In the genomic region with DNA sequence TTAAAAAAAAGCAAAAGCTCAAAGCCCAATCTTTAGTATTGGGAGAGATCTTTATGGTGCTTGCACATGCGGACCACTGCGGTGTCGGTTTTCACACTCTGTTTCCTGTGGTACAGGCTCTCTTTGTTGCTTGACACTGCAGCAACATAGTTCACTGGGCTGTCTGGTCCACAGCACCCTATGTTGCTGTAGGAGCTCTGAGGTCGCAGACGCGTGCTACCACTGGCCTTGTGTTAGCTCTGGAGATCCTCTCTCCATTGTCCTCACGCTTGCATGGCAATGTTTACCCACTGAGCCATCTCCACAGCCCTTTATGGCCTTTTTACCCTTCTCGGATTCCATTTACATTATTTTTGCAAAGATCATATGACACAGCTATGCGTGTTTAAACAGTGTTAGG, we compare ENCODE assay signal across 14 mouse cellular contexts. TPM values are rescaled to one million over a fixed set of nuclear protein-coding genes. Genes with fewer than 3 reads are reported as not detected.
DNase-seq lines count a peak whose midpoint lies in the region; ATAC-seq lines count a peak whose summit lies in the region.
"Had no signal": no experiment of that assay in that cellular context is flagged by ENCODE, and none has a peak within 500 bp of the region (broad histone marks: within the 10 kb centered on the region; RNA-seq: fewer than 3 reads in every experiment).

No protein-coding gene starts in this region.

- ATAC-seq in forebrain, embryonic 13.5 days = peak; percentile 26; the same call in 1 of the 2 replicates
- ATAC-seq in kidney, embryonic 16.5 days (ENCODE audit: low FRiP score, low TSS enrichment) = 0 out of 2 replicates have a peak, but pooled peaks have one; percentile 21
- peak; percentile 53 for ATAC-seq in midbrain, embryonic 13.5 days
- peak; percentile 35; the same call in 1 of the 2 replicates for ATAC-seq in neural tube, embryonic 14.5 days (ENCODE audit: low read depth)
- ATAC-seq: intestine, embryonic 16.5 days; liver, embryonic 12.5 days had no signal

- no peak overlapping the region for H3K4me2 ChIP-seq in forebrain, embryonic 13.5 days
- H3K4me2 ChIP-seq in kidney, embryonic 16.5 days (replicated peaks; ENCODE audit: low read depth, low read length) = no peak overlapping the region
- no peak overlapping the region for H3K4me2 ChIP-seq in midbrain, embryonic 13.5 days (replicated peaks)
- no peak overlapping the region for H3K4me2 ChIP-seq in neural tube, embryonic 14.5 days (ENCODE audit: low read depth, low read length)
- H3K4me2 ChIP-seq: embryonic facial prominence, embryonic 15.5 days; limb, embryonic 13.5 days; liver, embryonic 12.5 days; stomach, embryonic 15.5 days had no signal

- H3K9ac ChIP-seq in forebrain, embryonic 13.5 days = no peak overlapping the region
- no peak overlapping the region for H3K9ac ChIP-seq in kidney, embryonic 16.5 days (replicated peaks; ENCODE audit: low read length)
- no peak overlapping the region for H3K9ac ChIP-seq in midbrain, embryonic 13.5 days (replicated peaks)
- H3K9ac ChIP-seq in neural tube, embryonic 14.5 days (replicated peaks; ENCODE audit: low read depth, low read length) = no peak overlapping the region
- H3K9ac ChIP-seq: embryonic facial prominence, embryonic 15.5 days; limb, embryonic 13.5 days; liver, embryonic 12.5 days; stomach, embryonic 15.5 days had no signal

- no peak overlapping the region for H3K4me3 ChIP-seq in forebrain, embryonic 13.5 days
- H3K4me3 ChIP-seq in forebrain, embryonic 10.5 days = no peak overlapping the region
- no peak overlapping the region for H3K4me3 ChIP-seq in kidney, embryonic 16.5 days (ENCODE audit: low read length)
- H3K4me3 ChIP-seq in midbrain, embryonic 13.5 days (replicated peaks) = no peak overlapping the region
- no peak overlapping the region for H3K4me3 ChIP-seq in midbrain, embryonic 10.5 days
- H3K4me3 ChIP-seq in neural tube, embryonic 14.5 days (ENCODE audit: low read depth, low read length) = no peak overlapping the region
- H3K4me3 ChIP-seq: embryonic facial prominence, embryonic 15.5 days; heart, embryonic 10.5 days; limb, embryonic 13.5 days; liver, embryonic 12.5 days; stomach, embryonic 15.5 days had no signal

- no peak overlapping the region for H3K27ac ChIP-seq in forebrain, embryonic 13.5 days
- no peak overlapping the region for H3K27ac ChIP-seq in forebrain, embryonic 10.5 days
- H3K27ac ChIP-seq in kidney, embryonic 16.5 days (ENCODE audit: low read length) = no peak overlapping the region
- H3K27ac ChIP-seq in midbrain, embryonic 13.5 days = peak overlapping the region; percentile 47; the same call in 1 of the 2 replicates
- no peak overlapping the region for H3K27ac ChIP-seq in midbrain, embryonic 10.5 days (replicated peaks)
- no peak overlapping the region for H3K27ac ChIP-seq in neural tube, embryonic 14.5 days (ENCODE audit: low read depth, low read length)
- H3K27ac ChIP-seq: embryonic facial prominence, embryonic 15.5 days; heart, embryonic 10.5 days; limb, embryonic 13.5 days; liver, embryonic 12.5 days; stomach, embryonic 15.5 days had no signal

- 83% methylated on average over 9 of the region's 9 CpGs for WGBS in forebrain, embryonic 13.5 days
- WGBS in forebrain, embryonic 10.5 days = 83% methylated on average over 9 of the region's 9 CpGs
- 40% methylated on average over 9 of the region's 9 CpGs for WGBS in kidney, embryonic 16.5 days
- WGBS in midbrain, embryonic 13.5 days = 84% methylated on average over 9 of the region's 9 CpGs
- 81% methylated on average over 9 of the region's 9 CpGs for WGBS in midbrain, embryonic 10.5 days
- WGBS in neural tube, embryonic 14.5 days = 84% methylated on average over 9 of the region's 9 CpGs

- no peaks in the 10 kb centered on the region for H3K4me1 ChIP-seq in forebrain, embryonic 13.5 days
- H3K4me1 ChIP-seq in forebrain, embryonic 10.5 days = no peaks in the 10 kb centered on the region
- H3K4me1 ChIP-seq in kidney, embryonic 16.5 days (ENCODE audit: insufficient read depth, low read length) = no peaks in the 10 kb centered on the region
- no peaks in the 10 kb centered on the region for H3K4me1 ChIP-seq in midbrain, embryonic 13.5 days (replicated peaks)
- H3K4me1 ChIP-seq in midbrain, embryonic 10.5 days = no peaks in the 10 kb centered on the region
- H3K4me1 ChIP-seq in neural tube, embryonic 14.5 days (ENCODE audit: control insufficient read depth, insufficient read depth, low read length) = no peaks in the 10 kb centered on the region
- H3K4me1 ChIP-seq: embryonic facial prominence, embryonic 15.5 days; heart, embryonic 10.5 days; limb, embryonic 13.5 days; liver, embryonic 12.5 days; stomach, embryonic 15.5 days had no signal

- peaks cover 79% of the 10 kb centered on the region for H3K36me3 ChIP-seq in forebrain, embryonic 13.5 days (ENCODE audit: poor library complexity, severe bottlenecking)
- H3K36me3 ChIP-seq in forebrain, embryonic 10.5 days (replicated peaks) = peaks cover 58% of the 10 kb centered on the region
- peaks cover 5% of the 10 kb centered on the region; the same call in 1 of the 2 replicates for H3K36me3 ChIP-seq in kidney, embryonic 16.5 days (ENCODE audit: insufficient read depth, low read length)
- peaks cover 85% of the 10 kb centered on the region for H3K36me3 ChIP-seq in midbrain, embryonic 13.5 days
- H3K36me3 ChIP-seq in midbrain, embryonic 10.5 days = peaks cover 52% of the 10 kb centered on the region
- peaks cover 68% of the 10 kb centered on the region for H3K36me3 ChIP-seq in neural tube, embryonic 14.5 days (ENCODE audit: control insufficient read depth, insufficient read depth, low read length)
- H3K36me3 ChIP-seq: embryonic facial prominence, embryonic 15.5 days; heart, embryonic 10.5 days; stomach, embryonic 15.5 days had no signal

- no peak for DNase-seq in forebrain, embryonic 10.5 days (ENCODE audit: extremely low spot score, low spot score)
- no peak for DNase-seq in kidney, adult 11 months
- no peak for DNase-seq in midbrain, embryonic 10.5 days (ENCODE audit: low spot score)
- no peak for DNase-seq in embryo, embryonic 11 days

- H3K9me3 ChIP-seq in forebrain, embryonic 13.5 days (replicated peaks) = no peaks in the 10 kb centered on the region
- no peaks in the 10 kb centered on the region for H3K9me3 ChIP-seq in forebrain, embryonic 10.5 days
- no peaks in the 10 kb centered on the region for H3K9me3 ChIP-seq in kidney, embryonic 16.5 days (ENCODE audit: low read length)
- H3K9me3 ChIP-seq in midbrain, embryonic 13.5 days = no peaks in the 10 kb centered on the region
- no peaks in the 10 kb centered on the region for H3K9me3 ChIP-seq in midbrain, embryonic 10.5 days (replicated peaks)
- no peaks in the 10 kb centered on the region for H3K9me3 ChIP-seq in neural tube, embryonic 14.5 days (ENCODE audit: control insufficient read depth, low read length)
- H3K9me3 ChIP-seq: embryonic facial prominence, embryonic 15.5 days; heart, embryonic 10.5 days; liver, embryonic 12.5 days; stomach, embryonic 15.5 days had no signal

- no peaks in the 10 kb centered on the region for H3K27me3 ChIP-seq in forebrain, embryonic 13.5 days
- H3K27me3 ChIP-seq in forebrain, embryonic 10.5 days (ENCODE audit: poor library complexity, severe bottlenecking) = no peaks in the 10 kb centered on the region
- no peaks in the 10 kb centered on the region for H3K27me3 ChIP-seq in kidney, embryonic 16.5 days (ENCODE audit: insufficient read depth, low read length)
- no peaks in the 10 kb centered on the region for H3K27me3 ChIP-seq in midbrain, embryonic 13.5 days
- no peaks in the 10 kb centered on the region for H3K27me3 ChIP-seq in midbrain, embryonic 10.5 days (ENCODE audit: low read depth, poor library complexity, severe bottlenecking)
- no peaks in the 10 kb centered on the region for H3K27me3 ChIP-seq in neural tube, embryonic 14.5 days (ENCODE audit: control insufficient read depth, insufficient read depth, low read length)
- H3K27me3 ChIP-seq: embryonic facial prominence, embryonic 15.5 days; limb, embryonic 13.5 days; liver, embryonic 12.5 days; stomach, embryonic 15.5 days had no signal

RNA-seq across cellular contexts. Expression of a gene that starts 34.1 kb away (rescaled TPM):
- 2.2 and 2.5 TPM in 2 replicates for polyA plus RNA-seq in forebrain, embryonic 13.5 days (2015; fragmentation: Nextera tagmentation; extraction: Ambion mirVana)
- polyA plus RNA-seq in forebrain, embryonic 10.5 days (2016; fragmentation: Nextera tagmentation; extraction: Ambion mirVana) = 0.43 and 0.66 TPM in 2 replicates
- polyA plus RNA-seq in kidney, embryonic 16.5 days (2015; fragmentation: Nextera tagmentation; extraction: Ambion mirVana) = 0.09 TPM in 1 of 2 replicates, not detected in the other
- polyA plus RNA-seq in midbrain, embryonic 13.5 days (2015; fragmentation: Nextera tagmentation; extraction: Ambion mirVana) = 4.6 and 5.9 TPM in 2 replicates
- polyA plus RNA-seq in midbrain, embryonic 10.5 days (2016; fragmentation: Nextera tagmentation; extraction: Ambion mirVana) = 0.51 and 0.75 TPM in 2 replicates
- polyA plus RNA-seq in neural tube, embryonic 14.5 days (2014; fragmentation: Nextera tagmentation; extraction: Ambion mirVana) = 1.1 and 1.9 TPM in 2 replicates
- polyA plus RNA-seq: liver, embryonic 12.5 days had no signal

RNA-seq across cellular contexts. Expression of a gene that starts 43.3 kb away (rescaled TPM):
- 55.9 and 59.8 TPM in 2 replicates for polyA plus RNA-seq in forebrain, embryonic 13.5 days (2015; fragmentation: Nextera tagmentation; extraction: Ambion mirVana)
- 23.1 and 25.0 TPM in 2 replicates for polyA plus RNA-seq in forebrain, embryonic 10.5 days (2016; fragmentation: Nextera tagmentation; extraction: Ambion mirVana)
- polyA plus RNA-seq in kidney, embryonic 16.5 days (2015; fragmentation: Nextera tagmentation; extraction: Ambion mirVana) = 17.7 and 18.1 TPM in 2 replicates
- polyA plus RNA-seq in midbrain, embryonic 13.5 days (2015; fragmentation: Nextera tagmentation; extraction: Ambion mirVana) = 75.5 and 80.8 TPM in 2 replicates
- 20.4 and 27.9 TPM in 2 replicates for polyA plus RNA-seq in midbrain, embryonic 10.5 days (2016; fragmentation: Nextera tagmentation; extraction: Ambion mirVana)
- polyA plus RNA-seq in neural tube, embryonic 14.5 days (2014; fragmentation: Nextera tagmentation; extraction: Ambion mirVana) = 128 and 129 TPM in 2 replicates
